Mouse (Mus musculus) ES-Bruce4 (cell line): Measurements from ENCODE around the gene Dennd4a.

Source experiments
- CTCF ChIP-seq: IDR thresholded peaks from one replicate; pipeline ENCODE4 v1.8.1; 2011; ENCODE audit warnings: low read depth, low read length
- EP300 ChIP-seq: IDR thresholded peaks from 2 replicates; pipeline ENCODE4 v1.6.1; 2011; ENCODE audit warnings: low read depth, low read length; ENCODE audit not compliant: insufficient read depth
- POLR2A ChIP-seq: IDR thresholded peaks from one replicate; pipeline ENCODE4 v1.8.1; 2011; ENCODE audit warnings: low read length; ENCODE audit not compliant: insufficient read depth

DNA sequence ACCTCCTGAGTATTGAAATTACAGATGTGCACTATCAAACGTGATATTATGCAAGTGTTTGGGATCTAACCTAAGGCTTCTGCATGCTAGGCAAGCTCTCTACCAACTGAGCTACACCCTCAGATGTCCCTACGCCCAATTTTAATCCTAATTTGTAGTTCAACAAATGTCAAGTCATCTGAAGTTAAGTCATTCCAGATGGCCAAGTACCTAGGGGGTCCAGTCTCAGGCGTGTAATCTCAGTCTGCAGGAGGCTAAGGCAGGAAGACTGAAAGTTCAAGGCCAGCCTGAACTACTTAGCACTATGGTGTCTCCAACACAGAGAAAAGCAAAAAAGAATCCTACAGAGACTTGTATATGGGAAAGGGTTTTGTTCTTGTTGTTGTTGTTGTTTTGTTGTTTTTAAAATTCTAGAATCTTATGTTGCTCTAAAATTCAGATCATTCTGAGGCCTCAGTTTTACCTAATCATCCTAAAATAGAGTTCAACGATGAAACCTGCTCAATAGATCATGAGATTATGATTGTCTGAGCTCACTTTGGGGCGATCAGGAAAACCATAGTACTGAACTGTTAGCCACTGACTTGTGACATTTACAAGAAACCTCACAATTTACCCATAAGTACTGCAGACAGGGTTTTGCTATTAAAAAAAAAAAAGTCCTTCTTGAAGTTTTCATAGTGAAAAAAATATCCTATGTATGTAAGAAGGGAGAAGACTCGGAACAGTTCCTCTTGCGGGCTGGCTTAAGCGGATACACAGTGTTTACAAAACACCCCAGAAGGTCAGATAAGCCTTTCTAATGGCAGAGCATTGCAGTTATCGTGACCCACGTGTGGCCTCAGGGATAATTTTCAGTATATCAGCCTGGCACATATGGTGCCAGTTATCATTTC lies 18.5 kb upstream of the Dennd4a start:
- TF ChIP-seq CTCF (no peak), POLR2A (no peak), EP300 (no peak)
